Comparison of ENCODE assay signal across 25 mouse cellular contexts in genomic region chr1:61659931-61660330, GRCm38 (mm10).
"Had no signal": no experiment of that assay in that cellular context is flagged by ENCODE, and none has a peak within 500 bp of the region (broad histone marks: within the 10 kb centered on the region; RNA-seq: fewer than 3 reads in every experiment).

No protein-coding gene starts in this region.

- H3K27ac ChIP-seq: hindbrain, postnatal 0 days; layer of hippocampus, adult 2 months; limb, embryonic 10.5 days; limb, embryonic 13.5 days; liver, embryonic 12.5 days; liver, embryonic 15.5 days; lung, embryonic 15.5 days; midbrain, embryonic 10.5 days; midbrain, embryonic 13.5 days; neural tube, embryonic 13.5 days; stomach, postnatal 0 days had no signal

- ATAC-seq: hindbrain, postnatal 0 days; inflammation-experienced regulatory T-cells, adult 6 months; intestine, embryonic 16.5 days; liver, embryonic 12.5 days; midbrain, embryonic 13.5 days; midbrain, embryonic 16.5 days had no signal

- H3K9me3 ChIP-seq: limb, embryonic 10.5 days; limb, embryonic 13.5 days; liver, embryonic 12.5 days; liver, embryonic 15.5 days; lung, embryonic 15.5 days; megakaryocyte, embryonic 14.5 days; midbrain, embryonic 10.5 days; midbrain, embryonic 13.5 days; neural tube, embryonic 13.5 days had no signal

- H3K4me1 ChIP-seq: limb, embryonic 10.5 days; limb, embryonic 13.5 days; liver, embryonic 12.5 days; liver, embryonic 15.5 days; lung, embryonic 15.5 days; midbrain, embryonic 10.5 days; midbrain, embryonic 13.5 days; neural tube, embryonic 13.5 days had no signal

- H3K4me2 ChIP-seq: limb, embryonic 13.5 days; liver, embryonic 12.5 days; liver, embryonic 15.5 days; lung, embryonic 15.5 days; midbrain, embryonic 13.5 days; neural tube, embryonic 13.5 days had no signal

- H3K9ac ChIP-seq: limb, embryonic 13.5 days; liver, embryonic 12.5 days; liver, embryonic 15.5 days; lung, embryonic 15.5 days; midbrain, embryonic 13.5 days; neural tube, embryonic 13.5 days had no signal

- H3K36me3 ChIP-seq: limb, embryonic 10.5 days; limb, embryonic 13.5 days; liver, embryonic 12.5 days; liver, embryonic 15.5 days; lung, embryonic 15.5 days; midbrain, embryonic 10.5 days; midbrain, embryonic 13.5 days; neural tube, embryonic 13.5 days had no signal

- H3K4me3 ChIP-seq: layer of hippocampus, adult 2 months; limb, embryonic 10.5 days; limb, embryonic 13.5 days; liver, embryonic 12.5 days; liver, embryonic 15.5 days; lung, embryonic 15.5 days; megakaryocyte, embryonic 14.5 days; midbrain, embryonic 10.5 days; midbrain, embryonic 13.5 days; myocyte; neural tube, embryonic 13.5 days had no signal

- H3K27me3 ChIP-seq: limb, embryonic 13.5 days; liver, embryonic 12.5 days; liver, embryonic 15.5 days; lung, embryonic 15.5 days; megakaryocyte, embryonic 14.5 days; midbrain, embryonic 13.5 days; neural tube, embryonic 13.5 days had no signal

- DNase-seq: layer of hippocampus, adult 9-11 months; liver; lung, adult 18-20 months; lung, postnatal 10 days; lung, postnatal 36 days; right cerebral cortex, postnatal 4 days; thymus, adult 2 months; thymus, postnatal 14 days; thymus, postnatal 4 days had no signal
